Mouse (Mus musculus): ENCODE data around the gene Mtmr12.

GRCm38 (mm10) chr15:12319889-12320288 is 115.1 kb downstream of the Mtmr12 start:
- TF ChIP-seq CTCF (IDR thresholded peaks at IDR 0.05; ENCODE audit: borderline replicate concordance, extremely low read depth, insufficient read depth, insufficient read length), result no peak
- TF ChIP-seq POLR2A (IDR thresholded peaks at IDR 0.05; ENCODE audit: borderline replicate concordance, extremely low read depth, insufficient read depth, insufficient read length, poor library complexity, severe bottlenecking), result no peak
